Mouse (Mus musculus) MEL (cell line): ENCODE data around the gene Zfp27.

Experiments used
- CTCF ChIP-seq, 3 experiments: IDR thresholded peaks in 2 of 3; conservative IDR thresholded peaks in 1 of 3; 2 replicates each; pipeline ENCODE4 v1.5.1; 2011 to 2012; ENCODE audit warnings: low read length in 3 of 3, low read depth in 2 of 3, mild to moderate bottlenecking in 2 of 3, improper control_type of control experiment in 1 of 3, inconsistent platforms in 1 of 3, mixed read lengths in 1 of 3, moderate library complexity in 1 of 3; ENCODE audit not compliant: control insufficient read depth in 1 of 3, insufficient read depth in 1 of 3, poor library complexity in 1 of 3, severe bottlenecking in 1 of 3
- E2F4 ChIP-seq: IDR thresholded peaks from 2 replicates; pipeline ENCODE4 v1.6.1; 2011; ENCODE audit warnings: low read depth, low read length, improper control_type of control experiment, borderline replicate concordance
- EP300 ChIP-seq, 2 experiments: IDR thresholded peaks; 2 replicates each; pipeline ENCODE4 v1.6.1; 2011; ENCODE audit warnings: improper control_type of control experiment in 2 of 2, low read length in 2 of 2, low read depth in 1 of 2, mild to moderate bottlenecking in 1 of 2
- GATA1 ChIP-seq: IDR thresholded peaks from 2 replicates; pipeline ENCODE4 v1.6.1; 2011; ENCODE audit warnings: low read depth, low read length, improper control_type of control experiment
- HCFC1 ChIP-seq: IDR thresholded peaks from 2 replicates; pipeline ENCODE4 v1.6.1; 2012; ENCODE audit warnings: low read depth, mild to moderate bottlenecking, inconsistent platforms, low read length, improper control_type of control experiment, moderate library complexity
- MAZ ChIP-seq: IDR thresholded peaks from 2 replicates; pipeline ENCODE4 v1.6.1; 2012; ENCODE audit warnings: low read depth, mild to moderate bottlenecking, inconsistent platforms, low read length, improper control_type of control experiment
- MEF2A ChIP-seq: IDR thresholded peaks from 2 replicates; pipeline ENCODE4 v1.6.1; 2014; ENCODE audit warnings: low read depth, mild to moderate bottlenecking, inconsistent platforms, low read length, improper control_type of control experiment; ENCODE audit not compliant: poor library complexity, insufficient replicate concordance, severe bottlenecking; ENCODE audit errors: extremely low read depth
- POLR2A ChIP-seq, 2 experiments: IDR thresholded peaks; 2 replicates each; pipeline ENCODE4 v1.6.1; 2011 to 2012; ENCODE audit warnings: low read length in 2 of 2, mild to moderate bottlenecking in 2 of 2, control low read depth in 1 of 2, improper control_type of control experiment in 1 of 2, low read depth in 1 of 2, moderate library complexity in 1 of 2; ENCODE audit not compliant: control insufficient read depth in 1 of 2, insufficient read depth in 1 of 2, poor library complexity in 1 of 2
- POLR2AphosphoS5 ChIP-seq: IDR thresholded peaks from 2 replicates; pipeline ENCODE4 v1.6.1; 2012; ENCODE audit warnings: low read depth, borderline replicate concordance, mild to moderate bottlenecking, inconsistent platforms, low read length, moderate library complexity, mixed read lengths
- UBTF ChIP-seq: IDR thresholded peaks from 2 replicates; pipeline ENCODE4 v1.6.1; 2012; ENCODE audit warnings: low read depth, mild to moderate bottlenecking, inconsistent platforms, low read length, improper control_type of control experiment, moderate library complexity, borderline replicate concordance; ENCODE audit not compliant: insufficient read depth
- ZC3H11A ChIP-seq: IDR thresholded peaks from 2 replicates; pipeline ENCODE4 v1.6.1; 2012; ENCODE audit warnings: low read depth, mild to moderate bottlenecking, inconsistent platforms, low read length, improper control_type of control experiment

GRCm38 (mm10) chr7:29880916-29881315 lies 25.5 kb downstream of the Zfp27 start:
- TF ChIP-seq CTCF (IDR thresholded peaks at IDR 0.05 in 2 of 3, conservative IDR thresholded peaks at IDR 0.05 in 1 of 3; ENCODE audit: control insufficient read depth in 1 of 3, insufficient read depth in 1 of 3, low read depth in 2 of 3, low read length in 3 of 3, poor library complexity in 1 of 3, severe bottlenecking in 1 of 3), result no peak
- TF ChIP-seq MEF2A, result no peak
- TF ChIP-seq EP300 (IDR thresholded peaks at IDR 0.05; ENCODE audit: low read depth in 1 of 2, low read length in 2 of 2), result no peak
- TF ChIP-seq GATA1, result no peak
- no peak for TF ChIP-seq MAZ
- no peak for TF ChIP-seq ZC3H11A
- no peak for TF ChIP-seq POLR2A (IDR thresholded peaks at IDR 0.05; ENCODE audit: control insufficient read depth in 1 of 2, insufficient read depth in 1 of 2, low read depth in 1 of 2, low read length in 2 of 2, poor library complexity in 1 of 2)
- TF ChIP-seq E2F4, result no peak
- TF ChIP-seq HCFC1, result no peak
- TF ChIP-seq POLR2AphosphoS5, result no peak
- no peak for TF ChIP-seq UBTF
